Mouse (Mus musculus): Measurements from ENCODE around the gene P4ha3. TPM values are rescaled to one million over a fixed set of nuclear protein-coding genes. Genes with fewer than 3 reads are reported as not detected.
A peak's percentile ranks its signal among the peaks of the same experiment; 100 is the strongest.
"Not testable (repeated sequence)": the region's sequence is repeated elsewhere in the genome, so short reads cannot be mapped to it uniquely, and the experiment has no call there.

Gene P4ha3
- polyA plus RNA-seq (2014; fragmentation: Nextera tagmentation; extraction: Ambion mirVana): 1.5 and 2.8 TPM in 2 replicates

- peak within 1 kb of the TSS; percentile 66 for H3K9ac ChIP-seq (ENCODE audit: low read length)
- no peaks in the 10 kb centered on the region for H3K36me3 ChIP-seq (ENCODE audit: control insufficient read depth, insufficient read depth, low read length)
- H3K27me3 ChIP-seq (replicated peaks; ENCODE audit: control insufficient read depth, insufficient read depth, low read length): peaks cover 9% of the 10 kb centered on the region; the same call in 1 of the 2 replicates
- H3K9me3 ChIP-seq (replicated peaks; ENCODE audit: control insufficient read depth, low read length): no peaks in the 10 kb centered on the region
- WGBS: under 1% methylated on average over 30 of the region's 53 CpGs
- peaks cover 14% of the 10 kb centered on the region for H3K4me1 ChIP-seq (ENCODE audit: control insufficient read depth, insufficient read depth, low read length)
- H3K27ac ChIP-seq (ENCODE audit: low read depth, low read length): no peak within 1 kb of the TSS
- DNase-seq (ENCODE audit: low spot score) (peak; percentile 23), ATAC-seq (peak; percentile 54)
- H3K4me3 ChIP-seq (ENCODE audit: low read depth, low read length): peak within 1 kb of the TSS; percentile 48
- peak within 1 kb of the TSS; percentile 93 for H3K4me2 ChIP-seq (ENCODE audit: low read length)
Measured at GRCm38 (mm10) chr7:100285383-100285782, at the start of gene P4ha3. TSS of gene P4ha3 (plus strand) at chr7:100285520.

DNA sequence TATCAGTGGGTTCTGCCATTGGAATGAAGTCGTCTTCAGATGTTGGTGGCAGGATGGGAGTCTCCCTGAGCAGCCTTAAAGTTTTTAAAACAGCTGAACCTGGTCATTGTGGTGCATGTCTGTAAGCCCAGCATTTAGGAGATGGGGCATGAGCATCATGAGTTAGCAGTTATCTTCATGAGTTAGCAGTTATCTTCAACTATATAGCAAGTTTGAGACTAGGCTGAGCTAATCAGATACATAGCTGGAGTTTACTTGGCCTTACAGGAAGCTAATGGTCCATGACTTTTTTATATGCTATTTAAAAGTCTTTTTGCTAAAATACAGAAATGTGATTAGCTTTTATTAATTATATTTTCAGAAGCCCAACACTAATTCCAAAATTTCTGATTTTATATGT, 47.0 kb upstream of the P4ha3 start:
- no peak overlapping the region for H3K4me2 ChIP-seq (ENCODE audit: low read length)
- H3K9me3 ChIP-seq (replicated peaks; ENCODE audit: control insufficient read depth, low read length): no peaks in the 10 kb centered on the region
- H3K27me3 ChIP-seq (replicated peaks; ENCODE audit: control insufficient read depth, insufficient read depth, low read length): no peaks in the 10 kb centered on the region
- no peaks in the 10 kb centered on the region; the same call in 1 of the 2 replicates for H3K4me1 ChIP-seq (ENCODE audit: control insufficient read depth, insufficient read depth, low read length)
- no peaks in the 10 kb centered on the region for H3K36me3 ChIP-seq (ENCODE audit: control insufficient read depth, insufficient read depth, low read length)
- no peak overlapping the region for H3K4me3 ChIP-seq (ENCODE audit: low read depth, low read length)
- no peak overlapping the region for H3K9ac ChIP-seq (ENCODE audit: low read length)
- no peak for ATAC-seq
- 92% methylated on average over 1 of the region's 1 CpGs for WGBS
- H3K27ac ChIP-seq (ENCODE audit: low read depth, low read length): no peak overlapping the region
- no peak for DNase-seq (ENCODE audit: low spot score)

DNA sequence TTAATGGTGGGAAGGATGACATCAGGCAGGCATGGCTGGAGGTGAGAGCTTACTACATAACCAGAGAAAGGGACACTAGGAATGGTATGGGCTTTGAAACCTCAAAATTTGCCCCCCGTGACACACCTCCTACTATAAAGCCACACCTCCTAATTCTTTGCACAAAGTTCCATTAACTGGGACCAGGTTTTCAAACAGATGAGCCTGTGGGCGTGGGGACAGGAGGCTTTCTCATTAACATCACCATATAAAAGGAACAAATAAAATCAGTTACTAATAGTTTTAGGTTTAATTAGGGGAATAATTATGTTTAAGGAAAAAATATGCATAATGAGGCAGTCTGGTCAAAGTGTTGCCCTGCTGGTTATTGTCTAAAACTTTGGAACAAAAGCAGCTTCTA, 44.7 kb upstream of the P4ha3 start:
- no peaks in the 10 kb centered on the region for H3K36me3 ChIP-seq (ENCODE audit: control insufficient read depth, insufficient read depth, low read length)
- H3K27me3 ChIP-seq (replicated peaks; ENCODE audit: control insufficient read depth, insufficient read depth, low read length): no peaks in the 10 kb centered on the region
- DNase-seq (ENCODE audit: low spot score) (no peak), ATAC-seq (no peak)
- H3K9me3 ChIP-seq (replicated peaks; ENCODE audit: control insufficient read depth, low read length): no peaks in the 10 kb centered on the region
- H3K9ac ChIP-seq (ENCODE audit: low read length): no peak overlapping the region
- H3K4me2 ChIP-seq (ENCODE audit: low read length): no peak overlapping the region
- no peaks in the 10 kb centered on the region for H3K4me1 ChIP-seq (ENCODE audit: control insufficient read depth, insufficient read depth, low read length)
- no peak overlapping the region for H3K27ac ChIP-seq (ENCODE audit: low read depth, low read length)
- H3K4me3 ChIP-seq (ENCODE audit: low read depth, low read length): no peak overlapping the region
- 67% methylated on average over 2 of the region's 2 CpGs for WGBS

GRCm38 (mm10) chr7:100243007-100243406, 42.3 kb upstream of the P4ha3 start:
- ATAC-seq (no peak), DNase-seq (ENCODE audit: low spot score) (no peak)
- Histone ChIP-seq H3K36me3 (ENCODE audit: control insufficient read depth, insufficient read depth, low read length) (no peaks in the 10 kb centered on the region), H3K4me3 (ENCODE audit: low read depth, low read length) (no peak overlapping the region), H3K4me1 (ENCODE audit: control insufficient read depth, insufficient read depth, low read length) (no peaks in the 10 kb centered on the region), H3K27me3 (replicated peaks; ENCODE audit: control insufficient read depth, insufficient read depth, low read length) (no peaks in the 10 kb centered on the region), H3K9me3 (replicated peaks; ENCODE audit: control insufficient read depth, low read length) (no peaks in the 10 kb centered on the region), H3K4me2 (ENCODE audit: low read length) (no peak overlapping the region), H3K27ac (ENCODE audit: low read depth, low read length) (no peak overlapping the region), H3K9ac (ENCODE audit: low read length) (no peak overlapping the region)
- WGBS: 77% methylated on average over 1 of the region's 1 CpGs

- no peak overlapping the region for H3K27ac ChIP-seq (ENCODE audit: low read depth, low read length)
- WGBS: 89% methylated on average over 4 of the region's 4 CpGs
- no peak for DNase-seq (ENCODE audit: low spot score)
- H3K36me3 ChIP-seq (ENCODE audit: control insufficient read depth, insufficient read depth, low read length): no peaks in the 10 kb centered on the region
- no peak for ATAC-seq
- no peaks in the 10 kb centered on the region for H3K9me3 ChIP-seq (replicated peaks; ENCODE audit: control insufficient read depth, low read length)
- H3K27me3 ChIP-seq (replicated peaks; ENCODE audit: control insufficient read depth, insufficient read depth, low read length): no peaks in the 10 kb centered on the region
- no peak overlapping the region for H3K9ac ChIP-seq (ENCODE audit: low read length)
- H3K4me2 ChIP-seq (ENCODE audit: low read length): no peak overlapping the region
- H3K4me1 ChIP-seq (ENCODE audit: control insufficient read depth, insufficient read depth, low read length): no peaks in the 10 kb centered on the region
- H3K4me3 ChIP-seq (ENCODE audit: low read depth, low read length): no peak overlapping the region
Measured at GRCm38 (mm10) chr7:100244225-100244624, 41.1 kb upstream of the P4ha3 start.

DNA sequence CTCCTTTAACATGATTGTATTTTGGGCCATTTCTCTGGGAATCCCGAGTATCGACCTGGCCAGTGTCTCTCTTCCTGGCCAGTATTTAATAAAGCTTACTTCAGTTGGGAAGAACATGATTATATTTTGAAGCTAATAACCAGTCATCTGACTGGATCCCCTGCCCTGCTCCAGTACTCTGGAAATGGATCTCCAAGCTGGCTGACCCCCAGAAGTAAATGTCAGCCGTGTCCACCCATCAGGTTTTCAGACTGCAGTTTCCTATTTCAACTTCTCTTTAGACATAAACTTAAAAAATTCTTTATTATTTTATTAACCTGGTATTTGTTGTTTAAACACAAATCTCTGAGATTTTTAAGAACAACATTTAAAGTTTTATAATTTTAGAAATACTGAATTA, 40.1 kb upstream of the P4ha3 start:
- Histone ChIP-seq H3K9me3 (replicated peaks; ENCODE audit: control insufficient read depth, low read length) (no peaks in the 10 kb centered on the region), H3K27me3 (replicated peaks; ENCODE audit: control insufficient read depth, insufficient read depth, low read length) (no peaks in the 10 kb centered on the region), H3K4me1 (ENCODE audit: control insufficient read depth, insufficient read depth, low read length) (no peaks in the 10 kb centered on the region), H3K4me3 (ENCODE audit: low read depth, low read length) (no peak overlapping the region), H3K36me3 (ENCODE audit: control insufficient read depth, insufficient read depth, low read length) (no peaks in the 10 kb centered on the region), H3K9ac (ENCODE audit: low read length) (no peak overlapping the region), H3K27ac (ENCODE audit: low read depth, low read length) (no peak overlapping the region), H3K4me2 (ENCODE audit: low read length) (no peak overlapping the region)
- DNase-seq (ENCODE audit: low spot score) (no peak), ATAC-seq (no peak)
- WGBS: 96% methylated on average over 3 of the region's 3 CpGs

GRCm38 (mm10) chr7:100250667-100251066, 34.7 kb upstream of the P4ha3 start:
- DNase-seq (ENCODE audit: low spot score) (no peak), ATAC-seq (no peak)
- H3K4me1 ChIP-seq (ENCODE audit: control insufficient read depth, insufficient read depth, low read length): no peaks in the 10 kb centered on the region
- no peak overlapping the region for H3K4me2 ChIP-seq (ENCODE audit: low read length)
- H3K9ac ChIP-seq (ENCODE audit: low read length): no peak overlapping the region
- no peaks in the 10 kb centered on the region for H3K27me3 ChIP-seq (replicated peaks; ENCODE audit: control insufficient read depth, insufficient read depth, low read length)
- no peak overlapping the region for H3K4me3 ChIP-seq (ENCODE audit: low read depth, low read length)
- WGBS: 94% methylated on average over 5 of the region's 5 CpGs
- H3K36me3 ChIP-seq (ENCODE audit: control insufficient read depth, insufficient read depth, low read length): peaks cover 27% of the 10 kb centered on the region
- H3K27ac ChIP-seq (ENCODE audit: low read depth, low read length): no peak overlapping the region
- H3K9me3 ChIP-seq (replicated peaks; ENCODE audit: control insufficient read depth, low read length): no peaks in the 10 kb centered on the region

GRCm38 (mm10) chr7:100262350-100262749, 23.0 kb upstream of the P4ha3 start:
- 88% methylated on average over 3 of the region's 3 CpGs for WGBS
- no peaks in the 10 kb centered on the region for H3K27me3 ChIP-seq (replicated peaks; ENCODE audit: control insufficient read depth, insufficient read depth, low read length)
- H3K36me3 ChIP-seq (ENCODE audit: control insufficient read depth, insufficient read depth, low read length): peaks cover 34% of the 10 kb centered on the region
- H3K4me2 ChIP-seq (ENCODE audit: low read length): no peak overlapping the region
- DNase-seq (ENCODE audit: low spot score): no peak
- no peak overlapping the region for H3K27ac ChIP-seq (ENCODE audit: low read depth, low read length)
- no peak overlapping the region for H3K9ac ChIP-seq (ENCODE audit: low read length)
- no peaks in the 10 kb centered on the region for H3K9me3 ChIP-seq (replicated peaks; ENCODE audit: control insufficient read depth, low read length)
- H3K4me1 ChIP-seq (ENCODE audit: control insufficient read depth, insufficient read depth, low read length): no peaks in the 10 kb centered on the region
- no peak for ATAC-seq
- H3K4me3 ChIP-seq (ENCODE audit: low read depth, low read length): no peak overlapping the region

DNA sequence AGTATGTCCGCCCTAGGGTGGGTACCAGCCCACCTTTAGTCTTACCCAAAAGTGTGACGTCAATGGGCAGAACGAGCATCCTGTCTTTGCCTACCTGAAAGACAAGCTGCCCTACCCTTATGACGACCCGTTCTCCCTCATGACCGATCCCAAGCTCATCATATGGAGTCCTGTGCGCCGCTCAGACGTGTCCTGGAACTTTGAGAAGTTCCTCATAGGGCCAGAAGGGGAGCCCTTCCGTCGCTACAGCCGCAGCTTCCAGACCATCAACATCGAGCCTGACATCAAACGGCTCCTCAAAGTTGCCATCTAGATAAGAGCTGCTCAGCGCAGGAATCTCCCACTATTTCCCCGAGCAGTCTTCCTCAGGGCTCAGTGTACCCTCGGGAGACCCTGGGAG, 20.4 kb upstream of the P4ha3 start:
- not testable (repeated sequence) for H3K9ac ChIP-seq (ENCODE audit: low read length); H3K27me3 ChIP-seq (replicated peaks; ENCODE audit: control insufficient read depth, insufficient read depth, low read length); H3K27ac ChIP-seq (ENCODE audit: low read depth, low read length); H3K9me3 ChIP-seq (replicated peaks; ENCODE audit: control insufficient read depth, low read length); H3K4me2 ChIP-seq (ENCODE audit: low read length); H3K4me1 ChIP-seq (ENCODE audit: control insufficient read depth, insufficient read depth, low read length); ATAC-seq; H3K4me3 ChIP-seq (ENCODE audit: low read depth, low read length); DNase-seq (ENCODE audit: low spot score)
- H3K36me3 ChIP-seq (ENCODE audit: control insufficient read depth, insufficient read depth, low read length): peaks cover 47% of the 10 kb centered on the region
- 64% methylated on average over 17 of the region's 17 CpGs for WGBS
